Mouse (Mus musculus) neural tube, embryonic 11.5 days (tissue): ENCODE results near the gene Cdc42ep3. TPM values are rescaled to one million over a fixed set of nuclear protein-coding genes. Genes with fewer than 3 reads are reported as not detected.

Experiments used
- ATAC-seq: fragments of 200-750 bp; cut with Nextera tagmentation; 2 replicates; pipeline ENCODE4 v1.8.0; 2017; ENCODE audit warnings: moderate number of reproducible peaks, mild to moderate bottlenecking, moderate TSS enrichment, moderate library complexity; ENCODE audit not compliant: insufficient read depth, low FRiP score, low TSS enrichment
- DNase-seq: peaks from one replicate; pipeline ENCODE4 v3.0.0-alpha.2; 2015; ENCODE audit warnings: low spot score
- H3K27ac ChIP-seq: fragments of 300-500 bp; sonication (generic); 2 replicates; pipeline ENCODE4 v1.5.1; 2014; ENCODE audit warnings: low read depth, mild to moderate bottlenecking, low read length
- H3K27me3 ChIP-seq: fragments of 300-500 bp; sonication (generic); 2 replicates; pipeline ENCODE4 v1.6.1; 2014; ENCODE audit warnings: mild to moderate bottlenecking, low read length, mixed read lengths; ENCODE audit not compliant: control insufficient read depth, insufficient read depth
- H3K36me3 ChIP-seq: fragments of 300-500 bp; sonication (generic); 2 replicates; pipeline ENCODE4 v1.6.1; 2014; ENCODE audit warnings: mild to moderate bottlenecking, low read length, moderate library complexity, mixed read lengths; ENCODE audit not compliant: control insufficient read depth, insufficient read depth
- H3K4me1 ChIP-seq: fragments of 300-500 bp; sonication (generic); 2 replicates; pipeline ENCODE4 v1.6.1; 2014; ENCODE audit warnings: low read length, mixed read lengths; ENCODE audit not compliant: control insufficient read depth, insufficient read depth
- H3K4me2 ChIP-seq: fragments of 300-500 bp; sonication (generic); 2 replicates; pipeline ENCODE4 v1.6.1; 2014; ENCODE audit warnings: low read depth, mild to moderate bottlenecking, moderate library complexity
- H3K4me3 ChIP-seq: fragments of 300-500 bp; sonication (generic); 2 replicates; pipeline ENCODE4 v1.5.1; 2014; ENCODE audit warnings: low read depth, low read length
- H3K9ac ChIP-seq: fragments of 300-500 bp; sonication (generic); 2 replicates; pipeline ENCODE4 v1.6.1; 2014; ENCODE audit warnings: mild to moderate bottlenecking, low read length
- H3K9me3 ChIP-seq: fragments of 300-500 bp; sonication (generic); 2 replicates; pipeline ENCODE4 v1.6.1; 2016; ENCODE audit warnings: low read length; ENCODE audit not compliant: control insufficient read depth
- WGBS: fragments of 180-500 bp; shearing (Covaris S2); extraction: QIAGEN DNeasy Blood & Tissue Kit; methylation state at CpG from one replicate; pipeline ENCODE4 v1.1.7; 2014; 5-methylcytosine and 5-hydroxymethylcytosine counted together
- polyA plus RNA-seq: library from polyadenylated mRNA; unstranded; fragments of >200 nt; fragmentation: Nextera tagmentation; extraction: Ambion mirVana; gene quantifications from 2 replicates; pipeline ENCODE4 v1.2.1, GENCODE M21; 2014

Gene Cdc42ep3
- polyA plus RNA-seq, result 27.6 and 28.7 TPM in 2 replicates

- Histone ChIP-seq H3K36me3 (no peaks in the 10 kb centered on the region), H3K4me1 (peaks cover 12% of the 10 kb centered on the region; the same call in 1 of the 2 replicates), H3K4me2 (peak within 1 kb of the TSS; percentile 99), H3K9ac (peak within 1 kb of the TSS; percentile 74), H3K27ac (peak within 1 kb of the TSS; percentile 83), H3K27me3 (peaks cover 9% of the 10 kb centered on the region; the same call in 1 of the 2 replicates), H3K4me3 (peak within 1 kb of the TSS; percentile 65), H3K9me3 (no peaks in the 10 kb centered on the region)
- ATAC-seq (peak; percentile 81), DNase-seq (peak; percentile 76)
- under 1% methylated on average over 60 of the region's 74 CpGs for WGBS
These were observed at the start of gene Cdc42ep3 for GRCm38 (mm10) chr17:79354444-79355270. Gene Cdc42ep3, minus strand, starts transcription at chr17:79355091.

- Histone ChIP-seq H3K4me3 (no peak overlapping the region), H3K4me1 (no peaks in the 10 kb centered on the region), H3K36me3 (no peaks in the 10 kb centered on the region), H3K9ac (no peak overlapping the region), H3K4me2 (no peak overlapping the region), H3K27ac (no peak overlapping the region), H3K9me3 (no peaks in the 10 kb centered on the region), H3K27me3 (no peaks in the 10 kb centered on the region)
- DNase-seq, result no peak
- ATAC-seq, result no peak
- 84% methylated on average over 2 of the region's 2 CpGs for WGBS
These were observed 45.5 kb upstream of the Cdc42ep3 start for GRCm38 (mm10) chr17:79400356-79400755.

- DNase-seq (no peak), ATAC-seq (no peak)
- no peaks in the 10 kb centered on the region for H3K36me3 ChIP-seq
- no peak overlapping the region for H3K4me3 ChIP-seq
- no peaks in the 10 kb centered on the region for H3K4me1 ChIP-seq
- H3K27me3 ChIP-seq, result no peaks in the 10 kb centered on the region
- no peak overlapping the region for H3K4me2 ChIP-seq
- WGBS, result 83% methylated on average over 3 of the region's 3 CpGs
- H3K9ac ChIP-seq, result no peak overlapping the region
- no peak overlapping the region for H3K27ac ChIP-seq
- no peaks in the 10 kb centered on the region for H3K9me3 ChIP-seq
These were observed 43.5 kb upstream of the Cdc42ep3 start for GRCm38 (mm10) chr17:79398416-79398815.

DNA sequence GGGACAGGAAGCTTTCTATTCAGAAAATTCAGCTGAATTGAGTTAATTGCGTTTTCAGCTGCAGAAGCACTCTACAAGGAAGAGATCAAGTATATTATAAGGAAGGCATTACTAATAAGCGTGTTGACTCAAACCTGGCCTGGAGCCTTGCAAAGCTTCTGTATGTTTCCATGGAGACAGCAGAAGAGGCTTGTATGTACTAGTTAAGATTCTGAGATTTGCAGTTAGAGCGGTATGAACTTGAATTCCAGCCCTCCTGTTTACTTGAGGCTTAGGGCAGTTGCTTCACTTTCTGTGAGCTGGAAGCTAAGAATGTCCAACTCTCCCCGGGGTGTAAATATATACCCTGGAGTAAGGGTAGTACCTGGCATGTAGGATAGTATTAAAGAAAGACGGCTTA, 39.9 kb upstream of the Cdc42ep3 start:
- DNase-seq (no peak), ATAC-seq (no peak)
- Histone ChIP-seq H3K36me3 (no peaks in the 10 kb centered on the region), H3K4me3 (no peak overlapping the region), H3K27me3 (no peaks in the 10 kb centered on the region), H3K4me2 (no peak overlapping the region), H3K27ac (no peak overlapping the region), H3K4me1 (no peaks in the 10 kb centered on the region), H3K9me3 (no peaks in the 10 kb centered on the region), H3K9ac (no peak overlapping the region)
- WGBS, result 85% methylated on average over 5 of the region's 5 CpGs

DNA sequence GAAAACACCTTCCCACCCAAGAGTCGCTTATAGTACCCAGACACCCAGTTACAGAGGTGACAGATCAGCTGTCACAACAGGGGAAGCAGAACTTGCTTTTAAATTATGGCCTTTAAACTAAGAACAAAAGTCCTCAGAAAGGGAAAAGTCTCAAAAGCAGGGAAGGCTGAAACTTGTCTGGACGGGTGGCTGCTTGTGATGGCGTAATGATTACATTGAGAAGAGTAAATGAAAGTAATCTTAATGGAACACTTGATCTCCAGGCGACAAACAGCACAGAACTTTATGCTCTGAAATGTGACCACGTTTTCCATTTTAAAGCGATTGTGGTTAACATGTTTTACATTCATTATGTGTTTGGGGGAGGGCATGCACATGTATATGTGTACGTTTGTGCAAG, 39.0 kb upstream of the Cdc42ep3 start:
- H3K27me3 ChIP-seq, result no peaks in the 10 kb centered on the region
- H3K4me1 ChIP-seq, result no peaks in the 10 kb centered on the region
- no peaks in the 10 kb centered on the region for H3K9me3 ChIP-seq
- H3K27ac ChIP-seq, result no peak overlapping the region
- no peak overlapping the region for H3K4me2 ChIP-seq
- no peaks in the 10 kb centered on the region for H3K36me3 ChIP-seq
- no peak overlapping the region for H3K9ac ChIP-seq
- ATAC-seq (no peak), DNase-seq (no peak)
- no peak overlapping the region for H3K4me3 ChIP-seq
- 81% methylated on average over 7 of the region's 7 CpGs for WGBS

DNA sequence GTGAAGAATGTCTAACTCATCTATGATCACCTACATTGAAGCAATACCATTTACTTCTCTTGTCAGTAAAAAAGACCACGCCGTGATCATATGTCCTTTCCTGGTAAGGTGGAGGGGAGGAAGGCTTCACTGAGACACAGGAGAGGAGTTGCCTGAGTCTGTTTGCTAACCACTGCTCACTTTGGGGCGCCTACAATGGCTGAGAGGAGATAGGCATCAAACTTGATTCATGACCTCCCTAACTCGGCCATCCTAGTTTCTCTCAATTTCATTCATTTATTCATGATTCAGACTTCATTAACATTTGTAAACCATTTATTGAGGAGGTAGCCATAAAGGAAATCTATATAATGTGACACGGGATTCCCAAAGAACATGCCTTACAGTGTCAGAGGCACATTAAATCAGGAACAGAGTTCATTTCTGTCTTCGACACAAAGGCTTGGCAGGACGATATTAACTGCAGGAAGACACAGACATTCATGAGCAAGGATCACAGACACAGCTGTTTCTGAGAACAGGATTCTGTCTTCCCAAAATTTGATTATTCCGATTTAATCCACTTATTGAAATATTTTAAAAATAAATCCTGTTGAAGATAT, 32.7 kb upstream of the Cdc42ep3 start:
- Histone ChIP-seq H3K9me3 (no peaks in the 10 kb centered on the region), H3K36me3 (no peaks in the 10 kb centered on the region), H3K27ac (no peak overlapping the region), H3K4me2 (no peak overlapping the region), H3K27me3 (no peaks in the 10 kb centered on the region), H3K9ac (no peak overlapping the region), H3K4me3 (no peak overlapping the region), H3K4me1 (no peaks in the 10 kb centered on the region)
- DNase-seq (peak; percentile 25), ATAC-seq (peak; percentile 67; the same call in 1 of the 2 replicates)
- 63% methylated on average over 8 of the region's 8 CpGs for WGBS

DNA sequence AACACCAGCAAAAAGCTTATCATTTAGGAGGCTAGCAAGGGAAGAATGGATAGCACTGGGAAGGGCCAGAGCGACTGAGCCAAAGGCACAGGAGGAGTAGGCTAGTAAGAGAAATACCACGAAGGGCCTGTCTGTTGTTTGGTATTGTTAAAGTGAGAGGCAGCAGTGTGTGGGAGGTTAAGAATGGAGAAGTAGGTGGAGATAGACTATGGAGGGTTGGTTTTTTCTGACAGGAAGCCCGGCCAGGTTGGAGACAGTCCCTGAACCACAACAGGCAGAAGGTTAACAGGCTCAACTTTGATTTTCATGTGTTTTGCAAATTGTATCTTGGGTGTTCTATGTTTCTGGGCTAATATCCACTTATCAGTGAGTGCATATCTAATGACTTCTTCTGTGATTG, 26.6 kb upstream of the Cdc42ep3 start:
- H3K27me3 ChIP-seq, result no peaks in the 10 kb centered on the region
- no peak overlapping the region for H3K4me3 ChIP-seq
- WGBS, result 76% methylated on average over 3 of the region's 3 CpGs
- H3K9ac ChIP-seq, result no peak overlapping the region
- no peaks in the 10 kb centered on the region for H3K9me3 ChIP-seq
- H3K27ac ChIP-seq, result no peak overlapping the region
- no peaks in the 10 kb centered on the region for H3K36me3 ChIP-seq
- DNase-seq, result no peak
- H3K4me2 ChIP-seq, result no peak overlapping the region
- ATAC-seq, result no peak
- no peaks in the 10 kb centered on the region for H3K4me1 ChIP-seq

DNA sequence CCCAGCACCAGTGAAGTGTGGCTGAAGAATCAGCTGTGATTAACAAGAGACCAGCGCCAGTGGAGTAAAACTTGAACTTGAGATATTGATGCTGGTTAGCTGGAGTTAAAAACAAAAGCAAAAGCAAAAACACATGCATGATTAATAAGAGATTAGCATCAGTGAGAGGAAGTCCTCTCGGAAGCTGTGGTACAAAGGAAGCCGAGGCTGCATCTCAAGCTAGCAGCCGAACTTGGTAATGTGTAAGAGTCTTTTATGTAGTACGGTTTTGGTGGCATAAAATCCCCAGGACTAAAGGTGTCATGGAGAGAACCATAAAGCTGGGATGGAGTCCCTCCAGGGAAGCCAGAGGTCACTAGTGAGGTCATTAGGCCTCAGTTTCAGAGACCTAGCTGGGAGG, 24.3 kb upstream of the Cdc42ep3 start:
- no peaks in the 10 kb centered on the region for H3K9me3 ChIP-seq
- WGBS, result 50% methylated on average over 5 of the region's 5 CpGs
- no peak overlapping the region for H3K4me2 ChIP-seq
- no peak overlapping the region for H3K9ac ChIP-seq
- H3K36me3 ChIP-seq, result no peaks in the 10 kb centered on the region
- no peaks in the 10 kb centered on the region for H3K27me3 ChIP-seq
- H3K4me1 ChIP-seq, result no peaks in the 10 kb centered on the region
- H3K27ac ChIP-seq, result no peak overlapping the region
- ATAC-seq (no peak), DNase-seq (no peak)
- no peak overlapping the region for H3K4me3 ChIP-seq
